Mouse (Mus musculus) spleen, adult 18-20 months (tissue): ENCODE measurements around the gene Erp27.
A peak's percentile ranks its signal among the peaks of the same experiment; 100 is the strongest.

Experiments
- DNase-seq, 2 experiments: peaks; one replicate each; pipeline ENCODE4 v3.0.0; 2022; ENCODE audit warnings: mixed read lengths in 2 of 2

Gene Erp27

GRCm38 (mm10) chr6:136939326-136940187 is 17.6 kb upstream of the Erp27 start:
- DNase-seq = no peak

GRCm38 (mm10) chr6:136938331-136939126 is 16.5 kb upstream of the Erp27 start:
- DNase-seq = peak; percentile 41 to 61

- DNase-seq = no peak
These were observed 15.1 kb upstream of the Erp27 start for GRCm38 (mm10) chr6:136937117-136937516.

- no peak for DNase-seq
These were observed 14.4 kb upstream of the Erp27 start for GRCm38 (mm10) chr6:136936361-136936760.

- no peak for DNase-seq
These were observed 13.3 kb upstream of the Erp27 start for GRCm38 (mm10) chr6:136935233-136935632.

- no peak for DNase-seq
These were observed 12.1 kb upstream of the Erp27 start for GRCm38 (mm10) chr6:136934068-136934467.

GRCm38 (mm10) chr6:136931246-136931645 is 9.3 kb upstream of the Erp27 start:
- no peak for DNase-seq

GRCm38 (mm10) chr6:136930677-136931076 is 8.7 kb upstream of the Erp27 start:
- peak; percentile 72 for DNase-seq

- no peak for DNase-seq
These were observed 5.6 kb upstream of the Erp27 start for GRCm38 (mm10) chr6:136927626-136928025.

GRCm38 (mm10) chr6:136925049-136925448 is 3.1 kb upstream of the Erp27 start:
- DNase-seq = no peak

GRCm38 (mm10) chr6:136923532-136923931 is 1.6 kb upstream of the Erp27 start, which contains the start of gene Pde6h:
Gene Pde6h (plus strand): TSS chr6:136923832.
- no peak for DNase-seq

GRCm38 (mm10) chr6:136922871-136923270 is 891 bp upstream of the Erp27 start:
- no peak for DNase-seq

- DNase-seq = no peak
These were observed 379 bp downstream of the Erp27 start for GRCm38 (mm10) chr6:136921601-136922000.

GRCm38 (mm10) chr6:136920320-136921257 is 1.4 kb downstream of the Erp27 start:
- peak in 1 of 2 experiments; percentile 72 for DNase-seq

- no peak for DNase-seq
These were observed 4.1 kb downstream of the Erp27 start for GRCm38 (mm10) chr6:136917885-136918284.

GRCm38 (mm10) chr6:136915721-136916395 is 6.1 kb downstream of the Erp27 start:
- no peak for DNase-seq

- no peak for DNase-seq
These were observed 7.7 kb downstream of the Erp27 start for GRCm38 (mm10) chr6:136914234-136914633.

- no peak for DNase-seq
These were observed 8.4 kb downstream of the Erp27 start for GRCm38 (mm10) chr6:136913384-136914126.

- no peak for DNase-seq
These were observed 9.2 kb downstream of the Erp27 start for GRCm38 (mm10) chr6:136912751-136913265.

- no peak for DNase-seq
These were observed 11.6 kb downstream of the Erp27 start for GRCm38 (mm10) chr6:136910247-136910890.

- DNase-seq = no peak
These were observed 15.1 kb downstream of the Erp27 start for GRCm38 (mm10) chr6:136906937-136907293.
